Mouse (Mus musculus) granulocyte monocyte progenitor cell, adult 5-6 weeks (primary cell): ENCODE measurements around the gene Gpr1. TPM values are rescaled to one million over a fixed set of nuclear protein-coding genes. Genes with fewer than 3 reads are reported as not detected.
"Not testable (repeated sequence)": the region's sequence is repeated elsewhere in the genome, so short reads cannot be mapped to it uniquely, and the experiment has no call there.

Source experiments
- ATAC-seq: replicated peaks from 2 replicates; pipeline ENCODE4 v1.8.0; 2016; ENCODE audit warnings: mild to moderate bottlenecking, moderate TSS enrichment, inconsistent platforms; ENCODE audit not compliant: poor library complexity, severe bottlenecking
- total RNA-seq, 2 experiments: library from RNA; stranded (forward) in 1 of 2; stranded (reverse) in 1 of 2; fragments of 200-712, 200-1000 nt in 1 of 2; fragments of >200 nt in 1 of 2; fragmentation: Nextera tagmentation in 1 of 2; gene quantifications; 2 replicates each; pipeline ENCODE4 v1.2.3; 2014 to 2017

Gene Gpr1
- total RNA-seq, 2 experiments from 2014 or later = not detected

GRCm38 (mm10) chr1:63182212-63182611 is 32.1 kb downstream of the Gpr1 start:
- ATAC-seq = no peak

- ATAC-seq = no peak
Observed at GRCm38 (mm10) chr1:63181480-63181879, 32.9 kb downstream of the Gpr1 start.

- ATAC-seq = peak; percentile 65
Observed at GRCm38 (mm10) chr1:63181019-63181418, 33.3 kb downstream of the Gpr1 start.

- ATAC-seq = not testable (repeated sequence)
Observed at GRCm38 (mm10) chr1:63180575-63180974, 33.8 kb downstream of the Gpr1 start.

GRCm38 (mm10) chr1:63180122-63180521 is 34.2 kb downstream of the Gpr1 start:
- ATAC-seq = no peak

GRCm38 (mm10) chr1:63178308-63178707 is 36.0 kb downstream of the Gpr1 start:
- ATAC-seq = peak; percentile 8; the same call in 1 of the 2 replicates

- ATAC-seq = peak; percentile 77
Observed at GRCm38 (mm10) chr1:63176604-63177421, 37.5 kb downstream of the Gpr1 start, which contains the start of the genes Eef1b2 and Ndufs1. Gene Eef1b2, plus strand, starts transcription at chr1:63176825. Gene Ndufs1, minus strand, starts transcription at chr1:63176833.

- peak; percentile 7 for ATAC-seq
Observed at GRCm38 (mm10) chr1:63176259-63176603, 38.1 kb downstream of the Gpr1 start.

GRCm38 (mm10) chr1:63175853-63176252 is 38.5 kb downstream of the Gpr1 start:
- no peak for ATAC-seq

GRCm38 (mm10) chr1:63168638-63169037 is 45.7 kb downstream of the Gpr1 start:
- ATAC-seq = no peak

GRCm38 (mm10) chr1:63140231-63140630 is 74.1 kb downstream of the Gpr1 start:
- ATAC-seq = no peak

- ATAC-seq = not testable (repeated sequence)
Observed at GRCm38 (mm10) chr1:63138586-63138985, 75.8 kb downstream of the Gpr1 start.

- ATAC-seq = no peak
Observed at GRCm38 (mm10) chr1:63137971-63138370, 76.4 kb downstream of the Gpr1 start.

GRCm38 (mm10) chr1:63134530-63134929 is 79.8 kb downstream of the Gpr1 start:
- no peak for ATAC-seq

Other genes with a start within 250 kb of the Gpr1 start
- gene Ino80d, start 99.9 kb downstream of the Gpr1 start, total RNA-seq (2014; fragmentation: Nextera tagmentation) = 73.8 and 102 TPM in 2 replicates
- 20.6 and 24.0 TPM in 2 replicates for gene Ino80d, start 99.9 kb downstream of the Gpr1 start, total RNA-seq (2017)
- gene Eef1b2, start 37.7 kb downstream of the Gpr1 start, total RNA-seq (2014; fragmentation: Nextera tagmentation) = 1,766 and 1,810 TPM in 2 replicates
- gene Eef1b2, start 37.7 kb downstream of the Gpr1 start, total RNA-seq (2017) = 3,234 and 3,329 TPM in 2 replicates
- gene Ndufs1, start 37.7 kb downstream of the Gpr1 start, total RNA-seq (2014; fragmentation: Nextera tagmentation) = 111 and 115 TPM in 2 replicates
- 155 and 156 TPM in 2 replicates for gene Ndufs1, start 37.7 kb downstream of the Gpr1 start, total RNA-seq (2017)
- gene Zdbf2, start 58.7 kb upstream of the Gpr1 start, total RNA-seq (2014; fragmentation: Nextera tagmentation) = not detected in 2 replicates
- gene Zdbf2, start 58.7 kb upstream of the Gpr1 start, total RNA-seq (2017) = not detected in 2 replicates
- gene Adam23, start 231.3 kb upstream of the Gpr1 start, total RNA-seq (2014; fragmentation: Nextera tagmentation) = not detected in 2 replicates
- gene Adam23, start 231.3 kb upstream of the Gpr1 start, total RNA-seq (2017) = not detected in 2 replicates